Mouse (Mus musculus): Measurements from ENCODE around the gene Nlrp2. TPM values are rescaled to one million over a fixed set of nuclear protein-coding genes. Genes with fewer than 3 reads are reported as not detected.

The Nlrp2 gene
- polyA plus RNA-seq (2017; shearing (Covaris generic)), result not detected

- no peak for ATAC-seq
Measured at GRCm38 (mm10) chr7:5350935-5351334, at the start of gene Nlrp2. Gene Nlrp2, minus strand, starts transcription at chr7:5351035.

DNA sequence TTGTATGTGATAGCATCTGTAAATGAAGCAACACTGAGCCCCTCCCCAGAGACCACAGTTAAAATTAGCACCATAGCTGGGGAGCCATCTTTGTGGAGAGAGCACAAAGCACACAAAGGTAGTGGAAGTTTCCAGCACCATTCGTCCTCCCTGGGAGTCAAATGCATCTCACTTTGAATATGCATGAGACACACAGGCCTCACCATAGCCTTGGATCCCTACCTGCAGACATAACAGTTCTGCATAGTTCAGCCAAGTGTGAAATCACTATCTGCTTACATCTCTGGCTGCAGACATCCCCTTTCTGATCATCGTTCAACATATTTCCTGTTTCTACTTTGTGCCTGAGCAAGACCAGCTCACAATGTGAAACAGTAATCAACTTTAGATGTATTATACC is 15.9 kb upstream of the Nlrp2 start:
- no peak for ATAC-seq

DNA sequence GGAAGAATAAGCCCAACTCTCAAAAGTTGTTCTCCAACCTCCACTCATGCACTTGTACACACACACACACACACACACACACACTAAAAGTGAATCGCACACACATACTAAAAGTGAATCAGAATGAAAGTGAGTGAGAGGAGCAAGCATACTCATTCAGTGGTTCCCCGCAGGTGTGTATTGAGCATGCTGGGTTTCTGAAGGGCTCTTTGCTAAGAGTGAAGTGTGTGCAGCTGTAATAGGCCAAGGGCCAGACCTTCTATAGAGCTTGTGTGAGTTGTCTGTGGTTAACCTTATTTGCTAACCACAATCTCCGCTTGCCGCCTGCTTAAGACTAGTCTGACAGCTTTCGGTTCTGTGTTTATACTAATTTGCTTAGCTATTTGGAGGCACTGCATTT is 12.8 kb upstream of the Nlrp2 start:
- ATAC-seq, result peak; percentile 73

- ATAC-seq, result no peak
Measured at GRCm38 (mm10) chr7:5350237-5350636, 598 bp downstream of the Nlrp2 start, which contains the start of gene Gm5065. Gene Gm5065, plus strand, starts transcription at chr7:5350537.

- ATAC-seq, result no peak
Measured at GRCm38 (mm10) chr7:5327511-5327910, 23.3 kb downstream of the Nlrp2 start.

DNA sequence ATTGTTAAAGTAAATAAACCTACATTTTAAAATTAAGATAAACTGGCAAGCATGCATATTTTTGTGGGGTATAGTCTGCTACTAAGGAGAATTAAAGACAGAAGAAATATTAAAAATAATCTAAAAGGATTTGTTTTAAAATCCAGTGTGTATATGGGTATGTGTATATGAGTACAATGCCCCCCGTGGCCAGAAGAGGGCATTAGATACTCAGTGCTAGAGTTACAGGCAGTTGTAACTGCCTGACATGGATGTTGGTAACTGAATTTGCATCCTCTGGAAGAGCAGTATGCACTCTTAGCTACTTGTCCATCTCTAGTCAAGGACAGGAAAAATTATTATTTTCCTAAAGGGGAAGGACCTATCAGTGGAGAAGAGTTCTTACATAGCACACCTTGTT is 62.6 kb downstream of the Nlrp2 start:
- ATAC-seq, result no peak

DNA sequence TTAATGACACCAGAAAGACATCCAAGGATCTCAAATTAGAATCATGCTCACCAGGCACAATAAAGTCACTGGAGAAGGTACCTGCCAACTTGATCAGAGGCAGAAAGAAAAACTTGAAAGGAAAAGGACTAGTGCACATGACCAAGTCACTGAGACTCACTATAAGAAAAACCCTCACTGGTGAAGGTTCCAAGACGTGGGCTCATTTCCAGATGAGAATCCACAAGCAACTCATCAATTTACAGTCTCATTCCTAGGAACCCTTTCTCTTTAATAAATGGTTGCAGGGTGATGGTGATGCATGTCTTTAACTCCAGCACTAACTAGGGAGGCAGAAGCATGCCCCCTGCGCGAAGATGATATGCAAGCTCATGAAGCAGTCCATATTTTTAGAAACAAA is 87.8 kb downstream of the Nlrp2 start:
- no peak for ATAC-seq

Other genes starting within 250 kb of the Nlrp2 start
- gene Rfpl4, start 234.1 kb downstream of the Nlrp2 start, polyA plus RNA-seq (2017; shearing (Covaris generic)), result not detected
- under 1 TPM in 1 of 3 experiments, not detected in 2; 0.50 TPM for gene Rasl2-9, start 225.1 kb downstream of the Nlrp2 start, polyA plus RNA-seq (2017; shearing (Covaris generic))
- under 1 TPM in 2 of 3 experiments, not detected in 1; 0.15 to 0.40 TPM for gene Vmn1r55, start 201.4 kb downstream of the Nlrp2 start, polyA plus RNA-seq (2017; shearing (Covaris generic))
- gene Vmn1r56, start 154.3 kb downstream of the Nlrp2 start, polyA plus RNA-seq (2017; shearing (Covaris generic)), result not detected
- not detected for gene Vmn1r57, start 132.5 kb downstream of the Nlrp2 start, polyA plus RNA-seq (2017; shearing (Covaris generic))
- gene Gm5065, start 498 bp downstream of the Nlrp2 start, polyA plus RNA-seq (2017; shearing (Covaris generic)), result not detected
- under 1 TPM in 1 of 3 experiments, not detected in 2; 0.03 TPM for gene Vmn1r58, start 62.4 kb upstream of the Nlrp2 start, polyA plus RNA-seq (2017; shearing (Covaris generic))
- not detected for gene Vmn1r59, start 105.7 kb upstream of the Nlrp2 start, polyA plus RNA-seq (2017; shearing (Covaris generic))
- under 1 TPM in 1 of 3 experiments, not detected in 2; 0.09 TPM for gene Vmn2r28, start 142.9 kb upstream of the Nlrp2 start, polyA plus RNA-seq (2017; shearing (Covaris generic))
- gene Vmn1r60, start 196.3 kb upstream of the Nlrp2 start, polyA plus RNA-seq (2017; shearing (Covaris generic)), result under 1 TPM in 1 of 3 experiments, not detected in 2; 0.13 TPM